Mouse (Mus musculus): Measurements from ENCODE around the gene Hist1h2br. TPM values are rescaled to one million over a fixed set of nuclear protein-coding genes. Genes with fewer than 3 reads are reported as not detected.
"Not testable (repeated sequence)": the region's sequence is repeated elsewhere in the genome, so short reads cannot be mapped to it uniquely, and the experiment has no call there.

Hist1h2br gene
- polyA plus RNA-seq, 1 experiment, result 0.92 TPM

DNA sequence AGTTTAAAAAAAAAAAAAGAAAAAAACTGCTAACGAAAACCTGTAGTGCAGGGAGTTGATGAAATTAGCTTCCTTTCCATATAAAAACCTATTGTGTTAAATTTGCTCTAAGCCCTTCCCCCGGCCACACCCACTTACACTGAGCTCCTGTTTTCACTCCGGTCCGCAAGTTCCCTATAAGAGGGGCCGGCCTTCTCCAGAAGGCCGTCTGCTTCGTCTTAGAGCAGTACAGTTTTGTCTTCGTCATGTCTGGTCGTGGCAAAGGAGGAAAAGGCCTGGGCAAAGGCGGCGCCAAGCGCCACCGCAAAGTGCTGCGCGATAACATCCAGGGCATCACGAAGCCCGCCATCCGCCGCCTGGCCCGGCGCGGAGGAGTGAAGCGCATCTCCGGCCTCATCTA is 22.0 kb upstream of the Hist1h2br start, which contains the start of gene Hist1h4m:
Hist1h4m (plus strand) TSS at position 208 of the 400 bp plus-strand sequence.
- H3K4me3 ChIP-seq (ENCODE audit: insufficient read depth, low read length), result not testable (repeated sequence)

DNA sequence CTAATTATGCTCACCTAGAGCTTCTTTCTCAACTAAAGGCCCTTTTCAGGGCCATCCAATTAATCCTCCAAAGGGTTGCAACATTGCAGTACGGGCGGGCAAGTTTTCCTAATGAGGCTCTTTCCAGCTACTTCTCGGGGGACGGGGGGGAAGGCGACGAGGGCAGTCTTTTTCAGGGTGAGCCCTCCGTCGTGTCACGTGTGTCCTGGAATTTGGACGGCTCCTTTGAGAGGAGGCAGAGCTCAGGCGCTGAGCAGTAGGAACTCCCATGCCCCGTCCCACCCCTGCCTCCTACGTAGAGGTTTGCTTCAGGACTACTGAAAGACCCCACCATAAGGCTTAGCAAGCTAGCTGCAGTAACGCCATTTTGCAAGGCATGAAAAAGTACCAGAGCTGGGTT is 21.5 kb upstream of the Hist1h2br start:
- H3K27ac ChIP-seq (ENCODE audit: insufficient read depth, low read length); H3K4me1 ChIP-seq (ENCODE audit: control insufficient read depth, insufficient read depth, low read length); H3K4me3 ChIP-seq (ENCODE audit: insufficient read depth, low read length): not testable (repeated sequence)

More for the DNA sequence above, 22.0 kb upstream of the Hist1h2br start, which contains the start of gene Hist1h4m:
- not testable (repeated sequence) for H3K4me1 ChIP-seq (ENCODE audit: control insufficient read depth, insufficient read depth, low read length); H3K27ac ChIP-seq (ENCODE audit: insufficient read depth, low read length)

DNA sequence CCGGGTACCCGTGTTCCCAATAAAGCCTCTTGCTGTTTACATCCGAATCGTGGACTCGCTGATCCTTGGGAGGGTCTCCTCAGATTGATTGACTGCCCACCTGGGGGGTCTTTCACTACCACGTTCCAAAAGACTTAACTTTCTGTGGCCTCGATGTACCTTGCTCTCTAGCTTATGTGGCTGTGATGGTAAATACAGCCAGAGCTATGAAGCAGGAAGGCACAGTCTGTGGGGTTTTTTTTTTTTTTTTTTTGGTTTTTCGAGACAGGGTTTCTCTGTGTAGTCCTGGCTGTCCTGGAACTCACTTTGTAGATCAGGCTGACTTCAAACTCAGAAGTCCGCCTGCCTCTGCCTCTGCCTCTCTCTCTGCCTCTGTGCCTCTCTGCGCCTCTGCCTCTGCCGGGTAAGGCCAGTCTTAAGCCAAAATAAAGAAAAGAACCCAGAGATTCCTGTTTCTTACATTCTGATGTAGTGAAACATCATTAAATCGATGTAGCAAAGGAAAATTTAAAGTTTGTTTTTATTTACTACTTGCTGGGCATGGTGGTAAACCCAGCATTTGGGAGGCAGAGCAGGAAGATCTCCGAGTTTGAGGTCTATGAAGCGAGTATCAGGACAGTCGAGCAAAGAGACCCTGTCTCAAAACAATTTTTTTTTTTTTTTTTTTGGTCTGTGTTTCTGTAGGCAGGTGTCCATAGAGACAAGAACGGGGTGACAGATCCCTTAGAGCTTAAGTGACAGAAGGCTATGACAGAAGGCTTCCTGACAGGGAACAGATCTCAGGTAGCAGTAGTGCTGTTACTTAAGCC is 13.3 kb upstream of the Hist1h2br start:
- H3K27ac ChIP-seq (ENCODE audit: insufficient read depth, low read length); H3K4me1 ChIP-seq (ENCODE audit: control insufficient read depth, insufficient read depth, low read length); H3K4me3 ChIP-seq (ENCODE audit: insufficient read depth, low read length): not testable (repeated sequence)

DNA sequence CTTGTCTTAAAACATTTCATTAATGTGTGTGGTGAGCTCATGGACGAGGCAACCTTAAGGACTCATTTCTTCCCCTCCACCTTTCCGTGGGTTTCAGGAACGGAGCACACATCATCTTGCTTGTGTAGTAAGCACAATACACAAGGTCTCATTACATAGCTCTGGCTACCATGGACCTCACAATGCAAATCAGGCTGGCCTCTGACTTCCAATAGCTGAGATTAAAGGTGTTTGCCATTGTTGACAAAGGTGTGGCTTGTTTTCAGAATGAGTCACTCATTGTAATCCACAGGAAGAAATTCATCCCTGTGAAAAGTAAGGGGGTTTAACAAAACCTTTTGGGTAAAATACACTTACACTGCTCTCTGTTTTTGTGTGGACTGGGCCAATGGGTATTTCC is 5.0 kb upstream of the Hist1h2br start:
- no peak overlapping the region for H3K27ac ChIP-seq (ENCODE audit: insufficient read depth, low read length)
- H3K4me3 ChIP-seq (ENCODE audit: insufficient read depth, low read length), result no peak overlapping the region
- TF ChIP-seq CTCF (IDR thresholded peaks at IDR 0.05; ENCODE audit: extremely low read depth, insufficient read depth, low read length) (no peak), POLR2A (IDR thresholded peaks at IDR 0.05; ENCODE audit: extremely low read depth, insufficient read depth, low read length) (no peak)
- no peaks in the 10 kb centered on the region for H3K4me1 ChIP-seq (ENCODE audit: control insufficient read depth, insufficient read depth, low read length)

DNA sequence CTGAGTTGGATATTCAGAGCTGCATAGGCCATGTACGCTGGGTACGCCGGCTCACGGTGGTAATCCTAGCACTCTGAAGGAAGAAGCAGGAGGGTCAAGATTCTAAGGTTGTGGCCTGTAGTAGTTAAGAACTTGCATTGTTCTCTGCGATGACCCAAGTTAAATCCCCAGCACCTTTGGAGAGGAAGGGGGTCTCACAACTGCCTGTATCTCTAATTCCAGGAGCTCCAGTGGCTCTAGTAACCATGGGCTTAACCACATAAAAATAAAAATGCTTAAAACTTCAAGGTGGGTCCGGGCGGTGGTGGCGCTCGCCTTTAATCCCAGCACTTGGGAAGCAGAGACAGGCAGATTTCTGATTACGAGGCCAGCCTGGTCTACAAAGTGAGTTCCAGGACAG is 3.2 kb upstream of the Hist1h2br start:
- TF ChIP-seq CTCF (IDR thresholded peaks at IDR 0.05; ENCODE audit: extremely low read depth, insufficient read depth, low read length) (no peak), POLR2A (IDR thresholded peaks at IDR 0.05; ENCODE audit: extremely low read depth, insufficient read depth, low read length) (no peak)
- Histone ChIP-seq H3K4me3 (ENCODE audit: insufficient read depth, low read length) (no peak overlapping the region), H3K4me1 (ENCODE audit: control insufficient read depth, insufficient read depth, low read length) (no peaks in the 10 kb centered on the region), H3K27ac (ENCODE audit: insufficient read depth, low read length) (no peak overlapping the region)

DNA sequence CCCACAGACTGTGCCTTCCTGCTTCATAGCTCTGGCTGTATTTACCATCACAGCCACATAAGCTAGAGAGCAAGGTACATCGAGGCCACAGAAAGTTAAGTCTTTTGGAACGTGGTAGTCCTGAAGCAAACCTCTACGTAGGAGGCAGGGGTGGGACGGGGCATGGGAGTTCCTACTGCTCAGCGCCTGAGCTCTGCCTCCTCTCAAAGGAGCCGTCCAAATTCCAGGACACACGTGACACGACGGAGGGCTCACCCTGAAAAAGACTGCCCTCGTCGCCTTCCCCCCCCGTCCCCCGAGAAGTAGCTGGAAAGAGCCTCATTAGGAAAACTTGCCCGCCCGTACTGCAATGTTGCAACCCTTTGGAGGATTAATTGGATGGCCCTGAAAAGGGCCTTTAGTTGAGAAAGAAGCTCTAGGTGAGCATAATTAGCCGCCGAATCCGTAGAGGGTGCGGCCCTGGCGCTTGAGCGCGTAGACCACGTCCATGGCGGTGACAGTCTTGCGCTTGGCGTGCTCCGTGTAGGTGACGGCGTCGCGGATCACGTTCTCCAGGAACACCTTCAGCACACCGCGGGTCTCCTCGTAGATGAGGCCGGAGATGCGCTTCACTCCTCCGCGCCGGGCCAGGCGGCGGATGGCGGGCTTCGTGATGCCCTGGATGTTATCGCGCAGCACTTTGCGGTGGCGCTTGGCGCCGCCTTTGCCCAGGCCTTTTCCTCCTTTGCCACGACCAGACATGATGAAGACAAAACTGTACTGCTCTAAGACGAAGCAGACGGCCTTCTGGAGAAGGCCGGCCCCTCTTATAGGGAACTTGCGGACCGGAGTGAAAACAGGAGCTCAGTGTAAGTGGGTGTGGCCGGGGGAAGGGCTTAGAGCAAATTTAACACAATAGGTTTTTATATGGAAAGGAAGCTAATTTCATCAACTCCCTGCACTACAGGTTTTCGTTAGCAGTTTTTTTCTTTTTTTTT is 1.8 kb upstream of the Hist1h2br start, which contains the start of gene Hist1h4n:
Hist1h4n (minus strand) TSS at position 779 of the 977 bp plus-strand sequence.
- H3K4me3 ChIP-seq (ENCODE audit: insufficient read depth, low read length), result peak within 1 kb of the TSS; percentile 31; the same call in 1 of the 2 replicates
- H3K4me1 ChIP-seq (ENCODE audit: control insufficient read depth, insufficient read depth, low read length); H3K27ac ChIP-seq (ENCODE audit: insufficient read depth, low read length): not testable (repeated sequence)
- TF ChIP-seq POLR2A (IDR thresholded peaks at IDR 0.05; ENCODE audit: extremely low read depth, insufficient read depth, low read length), result peak; percentile 62

DNA sequence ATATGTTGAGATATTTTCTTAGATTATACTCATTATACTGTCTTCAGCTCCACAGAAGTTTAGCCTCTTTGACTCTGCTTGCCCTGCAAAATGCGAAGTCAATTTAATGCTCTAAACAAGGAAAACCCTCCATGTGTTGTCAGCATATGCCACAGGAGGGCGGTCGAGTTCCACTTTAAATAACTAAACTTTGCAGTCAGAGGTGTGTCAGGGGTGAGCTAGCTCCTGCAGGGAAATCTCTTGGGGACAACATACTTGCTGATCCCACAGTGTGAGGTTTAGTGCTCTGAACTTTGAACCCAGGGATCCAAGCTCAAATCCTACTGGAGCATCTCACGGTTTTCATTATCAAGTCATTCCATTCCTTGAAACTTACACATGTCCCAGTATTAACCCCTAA is 7.0 kb downstream of the Hist1h2br start:
- H3K4me3 ChIP-seq (ENCODE audit: insufficient read depth, low read length); H3K27ac ChIP-seq (ENCODE audit: insufficient read depth, low read length); H3K4me1 ChIP-seq (ENCODE audit: control insufficient read depth, insufficient read depth, low read length): not testable (repeated sequence)

DNA sequence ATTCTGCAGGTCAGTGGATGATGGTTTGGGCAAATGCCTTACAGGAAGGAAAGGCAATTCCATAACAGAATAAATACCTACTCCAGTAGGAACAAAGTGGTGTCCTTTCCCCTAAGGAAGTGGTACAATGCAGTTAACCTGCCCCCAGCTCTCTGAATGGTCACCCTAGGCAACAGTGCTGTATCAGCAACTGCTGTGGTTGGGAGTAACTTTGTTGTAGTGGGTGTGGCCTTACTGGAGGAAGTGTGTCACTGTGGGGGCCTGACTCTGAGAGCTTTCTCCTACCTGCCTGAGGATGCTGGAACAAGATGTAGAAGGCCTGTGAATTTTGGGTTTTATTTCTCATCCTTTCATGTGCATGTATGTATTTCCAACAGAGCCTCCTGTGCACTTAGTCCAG is 12.8 kb downstream of the Hist1h2br start:
- H3K4me3 ChIP-seq (ENCODE audit: insufficient read depth, low read length); H3K27ac ChIP-seq (ENCODE audit: insufficient read depth, low read length); H3K4me1 ChIP-seq (ENCODE audit: control insufficient read depth, insufficient read depth, low read length): not testable (repeated sequence)

DNA sequence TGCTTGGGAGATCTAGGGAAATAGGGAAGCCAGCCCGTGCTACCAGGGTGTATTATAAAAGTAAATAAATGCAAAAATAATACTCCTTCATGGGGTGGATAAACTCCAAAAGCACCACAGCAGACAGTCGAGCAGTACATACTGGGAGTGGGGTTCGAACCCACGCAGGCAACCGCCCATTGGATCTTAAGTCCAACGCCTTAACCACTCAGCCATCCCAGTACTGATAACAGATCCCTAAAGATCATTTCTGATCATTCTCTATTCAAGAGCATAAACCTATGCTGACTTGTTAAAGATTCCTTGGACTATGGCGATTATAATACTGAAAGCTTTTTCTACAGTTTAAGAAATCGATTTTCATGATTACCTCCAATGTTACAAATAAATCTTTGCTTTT is 14.3 kb downstream of the Hist1h2br start:
- TF ChIP-seq POLR2A (IDR thresholded peaks at IDR 0.05; ENCODE audit: extremely low read depth, insufficient read depth, low read length) (no peak), CTCF (IDR thresholded peaks at IDR 0.05; ENCODE audit: extremely low read depth, insufficient read depth, low read length) (no peak)

DNA sequence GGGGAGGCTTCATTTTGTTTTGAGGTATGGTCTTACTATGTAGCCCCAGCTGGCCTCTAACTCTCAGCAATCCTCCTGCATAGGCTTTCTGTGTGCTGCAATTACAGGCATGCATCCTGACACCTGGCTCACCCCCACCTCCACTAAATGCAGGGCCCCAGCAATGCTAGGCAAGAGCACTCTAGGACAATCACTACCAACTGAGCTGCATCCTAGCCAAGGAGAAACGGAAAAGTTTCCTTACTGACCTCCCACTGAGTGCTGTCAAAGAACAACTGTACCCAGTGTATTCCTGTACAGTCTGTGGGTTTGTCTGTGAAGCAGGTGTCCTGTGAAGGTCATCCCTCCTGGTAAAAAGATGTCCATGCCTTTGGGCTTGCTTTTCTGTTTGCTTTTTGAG is 17.2 kb downstream of the Hist1h2br start:
- not testable (repeated sequence) for H3K4me3 ChIP-seq (ENCODE audit: insufficient read depth, low read length); H3K4me1 ChIP-seq (ENCODE audit: control insufficient read depth, insufficient read depth, low read length); H3K27ac ChIP-seq (ENCODE audit: insufficient read depth, low read length)

More for the DNA sequence above, 14.3 kb downstream of the Hist1h2br start:
- no peak overlapping the region for H3K4me3 ChIP-seq (ENCODE audit: insufficient read depth, low read length)
- no peaks in the 10 kb centered on the region for H3K4me1 ChIP-seq (ENCODE audit: control insufficient read depth, insufficient read depth, low read length)
- H3K27ac ChIP-seq (ENCODE audit: insufficient read depth, low read length), result no peak overlapping the region

Data from cortical plate, adult 2 months (tissue).